In genomic region chr19:47463636-47464303, GRCm38 (mm10) we compare ENCODE assay signal across 8 mouse cellular contexts. TPM values are rescaled to one million over a fixed set of nuclear protein-coding genes. Genes with fewer than 3 reads are reported as not detected.
DNase-seq lines count a peak whose midpoint lies in the region; ATAC-seq lines count a peak whose summit lies in the region.

No protein-coding gene starts in this region.

- peak overlapping the region; percentile 84 for H3K4me2 ChIP-seq in forebrain, embryonic 15.5 days (replicated peaks)
- peak overlapping the region; percentile 80 for H3K4me2 ChIP-seq in lung, embryonic 15.5 days

- peak overlapping the region; percentile 68 for H3K4me3 ChIP-seq in brown adipose tissue, adult 24 weeks (ENCODE audit: insufficient read depth, low read depth, low read length)
- H3K4me3 ChIP-seq in forebrain, embryonic 15.5 days = peak overlapping the region; percentile 76
- H3K4me3 ChIP-seq in lung, embryonic 15.5 days = peak overlapping the region; percentile 72

- no peaks in the 10 kb centered on the region for H3K9me3 ChIP-seq in forebrain, embryonic 15.5 days
- H3K9me3 ChIP-seq in lung, embryonic 15.5 days = no peaks in the 10 kb centered on the region

- peak overlapping the region; percentile 79 for H3K9ac ChIP-seq in forebrain, embryonic 15.5 days (replicated peaks)
- H3K9ac ChIP-seq in lung, embryonic 15.5 days = peak overlapping the region; percentile 77

- H3K4me1 ChIP-seq in brown adipose tissue, adult 24 weeks (ENCODE audit: control insufficient read depth, insufficient read depth, insufficient read length, low read length) = peaks cover 24% of the 10 kb centered on the region
- peaks cover 26% of the 10 kb centered on the region for H3K4me1 ChIP-seq in forebrain, embryonic 15.5 days
- peaks cover 44% of the 10 kb centered on the region for H3K4me1 ChIP-seq in lung, embryonic 15.5 days

- H3K27ac ChIP-seq in brown adipose tissue, adult 24 weeks (replicated peaks; ENCODE audit: low read depth, low read length) = peak overlapping the region; percentile 64
- H3K27ac ChIP-seq in forebrain, embryonic 15.5 days (replicated peaks) = peak overlapping the region; percentile 67
- peak overlapping the region; percentile 84 for H3K27ac ChIP-seq in lung, embryonic 15.5 days

- DNase-seq in ES-CJ7 (ENCODE audit: low read depth, low spot score) = peak; percentile 64
- peak; percentile 92 for DNase-seq in heart, postnatal 14 days
- peak; percentile 44 for DNase-seq in large intestine, adult 2 months (ENCODE audit: low read depth, low spot score)
- DNase-seq in ovary, adult 18-20 months (ENCODE audit: low spot score) = peak; percentile 27
- DNase-seq in thymus, postnatal 25 days = peak; percentile 92

- under 1% methylated on average over 46 of the region's 46 CpGs for WGBS in forebrain, embryonic 15.5 days
- under 1% methylated on average over 45 of the region's 46 CpGs for WGBS in large intestine, adult 2 months
- WGBS in lung, embryonic 15.5 days = under 1% methylated on average over 46 of the region's 46 CpGs

- no peaks in the 10 kb centered on the region for H3K36me3 ChIP-seq in forebrain, embryonic 15.5 days
- no peaks in the 10 kb centered on the region for H3K36me3 ChIP-seq in lung, embryonic 15.5 days

- H3K27me3 ChIP-seq in forebrain, embryonic 15.5 days = no peaks in the 10 kb centered on the region
- no peaks in the 10 kb centered on the region for H3K27me3 ChIP-seq in lung, embryonic 15.5 days

- ATAC-seq in forebrain, embryonic 15.5 days (replicated peaks) = peak; percentile 73
- ATAC-seq in lung, embryonic 15.5 days (ENCODE audit: borderline replicate concordance, extremely low read depth, low FRiP score, low TSS enrichment) = peak; percentile 64

- intact Hi-C loops in heart, postnatal 14 days (cut with DNase I) = loop anchor here (1.0 to 2.0 kb wide), 3 partner anchors 39 to 107 kb away; no protein-coding TSS in a partner anchor

RNA-seq across cellular contexts. Expression of gene Sh3pxd2a, which starts 0.4 kb away (rescaled TPM):
- 86.1 and 119 TPM in 2 replicates for polyA plus RNA-seq in brown adipose tissue, adult 24 weeks (2012; ENCODE audit: insufficient read depth, insufficient read length, missing spikeins)
- polyA plus RNA-seq in forebrain, embryonic 15.5 days (2015; fragmentation: Nextera tagmentation; extraction: Ambion mirVana) = 2.0 and 2.2 TPM in 2 replicates
- 10 to 100 TPM; 75.2 to 75.9 TPM for total RNA-seq in heart, postnatal 14 days (2021)
- polyA plus RNA-seq in large intestine, adult 2 months (2012; rRNA removed) = 5.5 and 7.6 TPM in 2 replicates
- polyA plus RNA-seq in lung, embryonic 15.5 days (2015; fragmentation: Nextera tagmentation; extraction: Ambion mirVana) = 6.8 and 7.1 TPM in 2 replicates

Comparison
In these comparisons a context has a peak if more than half of its experiments do, and no peak if none do; other contexts are left out.
1. Peak in every context shown above with its lines: DNase-seq, ATAC-seq, H3K4me3 ChIP-seq and H3K27ac ChIP-seq.
2. DNase-seq: peak in every context shown above with its lines; median percentile 92 in heart, postnatal 14 days; 92 in thymus, postnatal 25 days; 64 in ES-CJ7; 44 in large intestine, adult 2 months; 27 in ovary, adult 18-20 months.
3. RNA of gene Sh3pxd2a, which starts 0.4 kb away (polyA plus RNA-seq): 86.1 to 119 TPM in brown adipose tissue, adult 24 weeks; 6.8 to 7.1 TPM in lung, embryonic 15.5 days, 5.5 to 7.6 TPM in large intestine, adult 2 months and 2.0 to 2.2 TPM in forebrain, embryonic 15.5 days; every median in the first group is over 10 times any median in the second.